Mouse (Mus musculus): ENCODE measurements around the gene Clec3a. TPM values are rescaled to one million over a fixed set of nuclear protein-coding genes. Genes with fewer than 3 reads are reported as not detected.

Clec3a gene
- polyA plus RNA-seq, 1 experiment from 2014 or later: not detected

DNA sequence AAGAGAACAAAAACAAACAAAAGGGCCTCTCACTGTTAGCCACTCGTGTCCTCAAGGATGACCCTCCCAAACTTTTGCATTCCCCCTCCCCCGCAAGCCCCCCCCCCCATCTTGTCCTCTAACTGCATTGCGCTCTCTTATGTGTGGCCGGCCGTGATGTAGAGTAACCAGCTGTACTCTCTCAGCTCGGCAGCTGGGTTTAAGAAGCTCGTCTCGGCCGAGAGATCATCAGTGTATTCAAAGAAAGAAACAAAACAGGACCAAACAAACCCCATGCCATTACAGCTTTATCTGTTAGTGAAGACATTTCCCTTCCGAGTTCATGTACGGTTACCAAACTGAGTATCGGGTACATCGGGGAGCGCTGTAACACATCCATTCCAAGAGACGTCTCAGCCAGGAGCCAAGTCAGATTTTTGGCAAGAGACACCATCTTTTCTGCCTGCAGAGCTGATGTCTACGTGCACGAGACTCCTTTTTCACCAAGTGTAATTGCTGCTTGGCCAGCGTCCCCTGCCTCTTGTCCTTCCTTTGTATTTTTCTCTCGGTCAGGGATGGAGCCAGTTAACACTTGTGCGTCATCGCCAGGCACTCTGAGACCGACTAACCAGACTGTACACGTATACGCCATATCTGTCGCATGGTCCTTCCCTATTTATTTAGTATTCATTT is 40.4 kb downstream of the Clec3a start:
- H3K9me3 ChIP-seq (replicated peaks): no peaks in the 10 kb centered on the region
- H3K36me3 ChIP-seq: no peaks in the 10 kb centered on the region
- H3K4me2 ChIP-seq: peak overlapping the region; percentile 25
- H3K4me1 ChIP-seq (replicated peaks): peaks cover 27% of the 10 kb centered on the region
- H3K4me3 ChIP-seq: no peak overlapping the region
- H3K27me3 ChIP-seq: no peaks in the 10 kb centered on the region
- peak overlapping the region; percentile 22; the same call in 1 of the 2 replicates for H3K27ac ChIP-seq
- no peak overlapping the region for H3K9ac ChIP-seq
- 54% methylated on average over 25 of the region's 25 CpGs for WGBS
- ATAC-seq (replicated peaks; ENCODE audit: insufficient number of reproducible peaks, insufficient read depth, low FRiP score, low read depth): peak; percentile 41

- no peaks in the 10 kb centered on the region for H3K36me3 ChIP-seq
- 73% methylated on average over 5 of the region's 5 CpGs for WGBS
Measured at GRCm38 (mm10) chr8:114460600-114460999, 42.7 kb downstream of the Clec3a start.

DNA sequence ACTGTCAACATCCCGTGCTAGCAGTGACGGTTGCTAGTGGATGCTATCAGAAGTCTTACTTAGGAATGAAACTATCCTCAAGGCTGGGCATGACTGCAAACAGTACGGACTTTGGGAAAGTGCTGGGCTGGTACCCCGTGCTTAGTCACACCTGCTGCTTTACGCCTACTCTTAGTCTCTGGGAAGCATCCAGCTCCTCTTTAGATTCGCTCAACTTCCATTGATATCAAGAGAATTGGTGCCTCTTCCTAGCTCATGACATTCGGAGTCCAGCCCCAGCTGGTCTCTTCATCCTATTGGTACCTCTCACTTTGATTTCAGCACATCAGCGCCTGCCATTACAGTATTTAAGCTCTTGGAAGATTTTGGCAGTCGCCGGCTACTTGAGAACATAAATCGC is 44.7 kb downstream of the Clec3a start:
- no peaks in the 10 kb centered on the region for H3K27me3 ChIP-seq
- no peak overlapping the region for H3K4me3 ChIP-seq
- no peak overlapping the region for H3K27ac ChIP-seq
- WGBS: 64% methylated on average over 11 of the region's 11 CpGs
- peaks cover 16% of the 10 kb centered on the region for H3K4me1 ChIP-seq (replicated peaks)
- no peak overlapping the region for H3K9ac ChIP-seq
- H3K9me3 ChIP-seq (replicated peaks): no peaks in the 10 kb centered on the region
- no peaks in the 10 kb centered on the region for H3K36me3 ChIP-seq
- peak overlapping the region; percentile 30 for H3K4me2 ChIP-seq
- ATAC-seq (replicated peaks; ENCODE audit: insufficient number of reproducible peaks, insufficient read depth, low FRiP score, low read depth): no peak

More at GRCm38 (mm10) chr8:114460600-114460999, 42.7 kb downstream of the Clec3a start:
- Histone ChIP-seq H3K27ac (no peak overlapping the region), H3K4me2 (no peak overlapping the region), H3K9me3 (replicated peaks) (no peaks in the 10 kb centered on the region), H3K27me3 (no peaks in the 10 kb centered on the region), H3K9ac (no peak overlapping the region), H3K4me3 (no peak overlapping the region), H3K4me1 (replicated peaks) (peaks cover 29% of the 10 kb centered on the region)
- no peak for ATAC-seq (replicated peaks; ENCODE audit: insufficient number of reproducible peaks, insufficient read depth, low FRiP score, low read depth)

- H3K9me3 ChIP-seq (replicated peaks): no peaks in the 10 kb centered on the region
- 0 out of 2 replicates have a peak, but pooled peaks have one; percentile 17 for ATAC-seq (replicated peaks; ENCODE audit: insufficient number of reproducible peaks, insufficient read depth, low FRiP score, low read depth)
- H3K36me3 ChIP-seq: no peaks in the 10 kb centered on the region
- no peak overlapping the region for H3K9ac ChIP-seq
- no peak overlapping the region for H3K27ac ChIP-seq
- H3K4me2 ChIP-seq: peak overlapping the region; percentile 30
- WGBS: 55% methylated on average over 10 of the region's 10 CpGs
- H3K27me3 ChIP-seq: no peaks in the 10 kb centered on the region
- no peak overlapping the region for H3K4me3 ChIP-seq
- peaks cover 15% of the 10 kb centered on the region for H3K4me1 ChIP-seq (replicated peaks)
Measured at GRCm38 (mm10) chr8:114463305-114463704, 45.4 kb downstream of the Clec3a start.

DNA sequence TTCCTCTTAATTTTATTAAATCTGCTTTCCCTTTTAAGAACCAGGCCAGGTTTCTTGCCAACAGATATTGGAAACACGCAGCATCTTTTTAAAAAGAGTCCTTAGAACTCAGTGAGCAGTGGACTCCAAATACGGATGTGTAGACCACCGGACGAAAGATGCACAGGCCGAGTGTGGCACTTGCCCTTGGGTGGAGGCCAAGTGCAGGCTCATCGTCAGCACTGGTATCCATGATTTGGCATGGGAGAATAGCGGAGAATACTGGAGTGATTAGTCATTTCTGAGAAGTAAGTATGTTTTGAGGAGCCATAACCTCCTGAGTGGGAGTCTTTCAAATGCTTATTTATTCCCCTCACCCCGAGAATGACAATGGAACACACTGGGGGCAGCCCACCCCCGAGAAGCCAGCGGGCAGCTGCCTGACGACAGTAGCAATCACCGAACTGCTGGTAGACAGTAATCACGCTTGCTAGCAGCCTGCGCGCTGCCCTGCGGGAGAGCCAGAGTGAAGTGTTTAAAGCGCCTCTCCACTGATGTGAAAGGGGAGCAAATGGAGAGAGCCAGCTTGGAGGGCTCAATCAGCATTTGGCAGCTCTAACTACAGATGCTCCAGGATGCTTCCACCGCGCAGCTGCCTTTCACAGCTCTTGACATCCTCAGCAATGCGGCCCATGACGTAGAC is 50.8 kb downstream of the Clec3a start:
- H3K4me2 ChIP-seq: no peak overlapping the region
- WGBS: 77% methylated on average over 21 of the region's 21 CpGs
- no peaks in the 10 kb centered on the region for H3K4me1 ChIP-seq (replicated peaks)
- H3K9ac ChIP-seq: no peak overlapping the region
- no peak overlapping the region for H3K4me3 ChIP-seq
- H3K9me3 ChIP-seq (replicated peaks): no peaks in the 10 kb centered on the region
- H3K27ac ChIP-seq: no peak overlapping the region
- ATAC-seq (replicated peaks; ENCODE audit: insufficient number of reproducible peaks, insufficient read depth, low FRiP score, low read depth): no peak
- H3K27me3 ChIP-seq: no peaks in the 10 kb centered on the region
- 0 out of 2 replicates have a peak, but pooled peaks cover 6% of the 10 kb centered on the region for H3K36me3 ChIP-seq

- ATAC-seq (replicated peaks; ENCODE audit: insufficient number of reproducible peaks, insufficient read depth, low FRiP score, low read depth): no peak
- Histone ChIP-seq H3K27me3 (no peaks in the 10 kb centered on the region), H3K27ac (no peak overlapping the region), H3K4me1 (replicated peaks) (no peaks in the 10 kb centered on the region), H3K9me3 (replicated peaks) (no peaks in the 10 kb centered on the region), H3K9ac (no peak overlapping the region), H3K36me3 (0 out of 2 replicates have a peak, but pooled peaks cover 6% of the 10 kb centered on the region), H3K4me2 (no peak overlapping the region), H3K4me3 (no peak overlapping the region)
- WGBS: 92% methylated on average over 10 of the region's 10 CpGs
Measured at GRCm38 (mm10) chr8:114469208-114469590, 51.3 kb downstream of the Clec3a start.

GRCm38 (mm10) chr8:114473546-114473945 is 55.7 kb downstream of the Clec3a start:
- H3K4me1 ChIP-seq (replicated peaks): 0 out of 2 replicates have a peak, but pooled peaks cover 5% of the 10 kb centered on the region
- H3K4me3 ChIP-seq: no peak overlapping the region
- H3K27ac ChIP-seq: no peak overlapping the region
- 0 out of 2 replicates have a peak, but pooled peaks cover 6% of the 10 kb centered on the region for H3K36me3 ChIP-seq
- H3K4me2 ChIP-seq: no peak overlapping the region
- H3K27me3 ChIP-seq: no peaks in the 10 kb centered on the region
- 86% methylated on average over 11 of the region's 11 CpGs for WGBS
- H3K9ac ChIP-seq: no peak overlapping the region
- H3K9me3 ChIP-seq (replicated peaks): no peaks in the 10 kb centered on the region
- no peak for ATAC-seq (replicated peaks; ENCODE audit: insufficient number of reproducible peaks, insufficient read depth, low FRiP score, low read depth)

Other genes with a start within 250 kb of the Clec3a start
- gene Vat1l, start 212.5 kb upstream of the Clec3a start, polyA plus RNA-seq (2015; fragmentation: Nextera tagmentation; extraction: Ambion mirVana): 0.40 and 1.3 TPM in 2 replicates
- gene Wwox, start 21.6 kb downstream of the Clec3a start, polyA plus RNA-seq (2015; fragmentation: Nextera tagmentation; extraction: Ambion mirVana): 10.9 and 12.0 TPM in 2 replicates

Data from heart, embryonic 15.5 days (tissue).